Mouse (Mus musculus): Measurements from ENCODE around the gene Bckdk.

Bckdk gene

DNA sequence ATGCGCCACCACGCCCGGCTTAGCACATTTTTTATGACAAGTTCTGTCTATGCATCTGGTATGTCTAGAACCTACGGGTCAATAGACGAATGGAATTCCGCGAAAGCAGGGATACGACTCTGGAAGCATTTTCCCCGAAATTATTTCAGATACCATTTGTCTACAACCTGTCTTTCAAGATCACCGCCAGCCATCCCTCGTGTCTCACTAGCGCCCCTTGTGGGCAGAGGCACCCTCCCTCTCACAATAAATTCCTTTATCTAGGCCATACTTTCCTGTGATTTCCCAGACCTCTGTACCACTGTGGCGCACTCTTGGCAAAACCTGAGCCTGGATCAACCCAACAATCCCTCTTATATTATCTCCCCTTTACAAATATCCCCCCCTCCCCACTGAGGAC, 7.5 kb upstream of the Bckdk start:
- DNase-seq (ENCODE audit: low spot score) = peak; percentile 48

DNA sequence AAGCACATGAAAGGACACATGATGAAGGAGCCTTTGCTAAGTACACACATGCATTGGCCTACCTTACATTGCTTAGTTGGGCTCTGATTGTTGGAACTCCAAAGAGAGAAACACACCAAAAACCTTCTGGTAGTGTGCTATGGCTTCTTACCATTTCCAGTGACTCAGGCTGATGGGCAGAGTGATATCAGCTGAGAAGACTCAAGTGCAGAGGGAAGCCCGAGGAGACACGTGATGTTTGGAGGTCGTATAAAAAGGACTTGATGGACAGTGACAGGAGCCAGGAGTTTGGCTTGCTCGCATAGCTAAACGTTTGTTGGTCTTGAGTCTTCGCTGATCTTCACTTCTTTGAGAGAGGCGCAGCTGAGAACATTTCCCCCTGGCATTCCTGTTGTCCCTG, 6.3 kb upstream of the Bckdk start:
- no peak for DNase-seq (ENCODE audit: low spot score)

GRCm38 (mm10) chr7:127898179-127898956, 5.5 kb upstream of the Bckdk start:
- DNase-seq (ENCODE audit: low spot score) = no peak

DNA sequence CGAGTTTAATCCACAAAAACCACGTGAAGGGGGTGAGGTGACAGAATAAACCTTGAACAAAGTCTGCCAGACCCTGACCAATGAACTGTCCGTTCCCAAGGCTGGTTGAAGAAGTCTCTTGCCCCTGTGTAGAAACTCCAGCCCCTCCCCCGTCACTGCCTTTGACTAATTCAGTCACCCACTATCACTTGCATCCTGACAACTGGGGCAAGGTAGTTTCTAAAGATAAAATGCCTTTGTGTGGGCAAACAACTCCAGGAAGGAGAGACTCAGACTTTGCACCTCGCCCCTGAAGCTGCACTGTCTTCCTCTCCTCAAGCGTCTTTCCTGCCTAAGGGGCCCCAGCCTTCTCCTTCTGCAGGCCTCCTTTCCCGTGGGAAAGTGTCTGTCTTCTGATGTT, 3.9 kb upstream of the Bckdk start:
- DNase-seq (ENCODE audit: low spot score) = no peak

DNA sequence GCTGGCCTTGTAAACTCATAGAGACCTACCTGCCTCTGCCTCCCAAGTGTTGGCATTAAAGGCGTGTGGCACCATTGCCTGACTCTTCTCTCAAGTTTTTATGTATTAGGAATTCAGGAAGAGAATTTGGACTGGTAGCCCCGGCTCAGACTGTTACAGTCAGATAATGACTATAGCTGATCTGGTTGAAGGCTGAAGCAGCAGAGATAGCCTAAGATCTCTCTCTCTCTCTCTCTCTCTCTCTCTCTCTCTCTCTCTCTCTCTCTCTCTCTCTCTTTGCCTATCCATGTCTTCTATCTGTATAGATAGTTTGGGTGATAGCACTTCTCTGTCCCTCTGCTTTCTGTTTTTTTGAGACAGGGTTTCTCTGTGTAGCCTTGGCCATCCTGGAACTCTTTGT, 2.1 kb upstream of the Bckdk start:
- DNase-seq (ENCODE audit: low spot score) = no peak

DNA sequence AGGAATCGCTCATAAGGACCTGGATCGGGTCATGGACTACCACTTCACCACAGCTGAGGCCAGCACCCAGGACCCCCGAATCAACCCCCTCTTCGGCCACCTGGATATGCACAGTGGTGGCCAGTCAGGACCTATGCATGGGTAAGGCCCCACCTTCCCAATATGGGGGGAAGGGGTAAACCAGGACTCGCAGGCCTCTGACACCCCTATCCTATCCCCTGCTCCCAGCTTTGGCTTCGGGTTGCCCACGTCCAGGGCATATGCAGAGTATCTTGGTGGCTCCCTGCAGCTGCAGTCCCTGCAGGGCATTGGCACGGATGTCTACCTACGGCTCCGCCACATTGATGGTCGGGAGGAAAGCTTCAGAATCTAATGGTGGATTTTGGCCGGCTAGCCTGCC, 4.1 kb downstream of the Bckdk start:
- DNase-seq (ENCODE audit: low spot score) = no peak

DNA sequence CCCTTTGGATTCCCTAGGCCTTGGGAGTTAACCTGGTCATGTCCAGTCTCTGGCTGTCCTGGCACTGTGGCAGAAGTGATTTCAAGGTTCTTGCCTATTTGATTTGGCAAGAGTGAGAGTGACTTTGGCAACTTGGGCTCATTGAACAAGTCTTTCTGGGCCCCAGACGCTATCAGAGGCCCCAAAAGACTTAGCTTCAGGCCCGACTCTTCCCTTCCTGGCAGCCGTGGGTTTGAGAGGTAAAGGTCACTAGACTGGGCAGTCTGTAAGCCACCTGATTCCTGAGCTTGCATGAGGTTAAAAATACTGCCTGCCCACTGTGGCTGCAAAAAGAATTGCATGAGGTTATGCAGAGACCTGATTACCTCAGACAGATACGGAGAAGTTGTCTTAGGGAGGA, 4.8 kb downstream of the Bckdk start:
- no peak for DNase-seq (ENCODE audit: low spot score)

- peak; percentile 83 for DNase-seq (ENCODE audit: low spot score)
These were observed 8.4 kb downstream of the Bckdk start, which contains the start of gene Kat8 for GRCm38 (mm10) chr7:127912190-127912871. Gene Kat8, plus strand, starts transcription at chr7:127912516.

- no peak for DNase-seq (ENCODE audit: low spot score)
These were observed 9.1 kb downstream of the Bckdk start for GRCm38 (mm10) chr7:127912938-127913337.

GRCm38 (mm10) chr7:127915293-127915692, 11.4 kb downstream of the Bckdk start:
- DNase-seq (ENCODE audit: low spot score) = no peak

DNA sequence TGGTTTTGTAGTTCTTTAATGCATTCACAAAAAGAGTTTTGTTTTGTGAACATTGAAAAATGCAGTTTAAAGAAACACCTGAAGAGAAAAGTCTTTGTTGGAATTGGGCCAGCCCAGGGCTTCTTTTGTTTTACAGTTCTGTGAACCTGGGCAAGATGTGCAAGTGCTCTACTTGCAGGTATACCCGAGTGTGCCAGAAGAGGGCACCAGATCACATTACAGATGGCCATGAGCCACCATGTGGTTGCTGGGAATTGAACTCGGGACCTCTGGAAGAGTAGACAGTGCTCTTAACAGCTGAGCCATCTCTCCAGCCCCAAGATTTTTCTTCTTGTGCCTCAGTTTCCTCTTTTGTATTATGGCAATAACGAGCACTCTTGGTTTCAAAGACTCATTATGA, 14.3 kb downstream of the Bckdk start:
- no peak for DNase-seq (ENCODE audit: low spot score)

GRCm38 (mm10) chr7:127919290-127919689, 15.4 kb downstream of the Bckdk start:
- DNase-seq (ENCODE audit: low spot score) = no peak

DNA sequence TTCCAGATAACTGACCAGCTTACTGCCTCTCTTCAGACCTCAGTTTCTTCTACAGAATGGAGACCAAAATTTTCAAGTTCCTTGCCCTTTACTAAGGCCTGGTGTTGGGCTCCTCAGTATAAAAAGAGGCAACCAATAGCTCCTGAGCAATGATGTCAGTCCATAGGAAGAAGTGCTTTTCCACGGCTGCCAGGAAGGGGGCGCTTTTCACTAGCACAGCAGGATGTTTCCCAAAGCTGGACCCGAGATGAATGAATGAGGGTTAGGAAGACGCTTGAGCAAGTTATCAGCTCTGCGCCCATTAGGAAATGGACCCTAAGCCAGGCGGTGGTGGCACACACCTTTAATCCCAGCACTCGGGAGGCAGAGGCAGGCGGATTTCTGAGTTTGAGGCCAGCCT, 17.6 kb downstream of the Bckdk start:
- DNase-seq (ENCODE audit: low spot score) = no peak

DNA sequence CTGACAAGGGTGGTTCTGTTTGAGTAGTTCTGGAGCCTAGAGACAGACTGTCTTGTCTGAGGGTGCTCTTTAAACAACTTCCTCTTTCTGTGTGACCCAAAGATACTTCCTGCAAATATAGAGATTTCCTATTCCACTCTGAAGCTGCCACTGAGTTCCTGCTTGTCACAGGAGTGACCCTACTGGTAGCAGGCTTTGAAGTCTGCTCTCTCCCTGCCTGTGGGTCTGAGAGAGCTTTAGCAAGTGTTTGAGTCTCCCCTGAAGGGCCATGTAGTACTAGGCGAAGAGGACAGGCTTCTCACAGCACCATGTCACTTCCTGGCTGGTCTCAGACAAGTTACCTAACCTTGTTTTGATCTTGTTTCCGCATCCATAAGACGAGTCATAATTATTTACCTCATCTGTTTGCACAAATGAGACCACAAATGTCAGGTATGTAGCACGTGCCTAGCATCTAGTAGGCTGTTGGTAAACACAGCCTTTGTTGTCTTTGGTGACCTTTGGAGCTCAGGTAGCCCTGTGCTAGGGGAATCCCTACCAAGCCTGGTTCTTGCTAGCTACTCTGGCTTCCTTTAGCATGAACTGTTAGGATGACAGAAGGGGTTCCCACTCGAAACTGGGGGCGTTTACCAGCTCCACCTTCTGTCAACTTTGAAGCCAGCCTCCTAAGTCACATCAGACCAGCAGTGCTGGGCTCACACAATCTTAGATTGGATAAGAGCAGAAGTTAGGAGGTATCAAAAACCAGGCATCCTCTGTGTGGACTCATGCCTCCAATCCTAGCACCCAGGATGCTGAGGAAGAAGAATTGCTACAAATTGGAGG, 18.8 kb downstream of the Bckdk start:
- DNase-seq (ENCODE audit: low spot score) = no peak

DNA sequence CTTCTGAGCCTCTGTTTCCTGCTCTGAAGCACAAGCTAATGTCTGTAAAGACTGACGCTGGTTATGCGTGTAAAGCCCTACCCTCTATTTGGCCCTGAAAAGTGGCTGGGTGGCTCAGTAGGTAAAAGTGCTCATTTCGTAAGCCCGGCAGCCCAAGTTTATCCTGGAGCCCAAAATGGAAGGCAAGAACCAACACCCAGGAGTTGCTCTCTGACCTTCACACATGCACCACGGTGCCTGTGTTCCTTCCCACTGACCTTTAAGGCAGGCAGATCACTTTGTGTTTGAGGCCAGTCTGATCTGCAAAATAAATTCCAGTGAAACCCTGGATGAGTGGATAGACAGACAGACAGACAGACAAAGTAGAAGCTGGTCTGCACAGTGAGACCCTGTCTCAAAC, 19.8 kb downstream of the Bckdk start:
- DNase-seq (ENCODE audit: low spot score) = no peak

- DNase-seq (ENCODE audit: low spot score) = no peak
These were observed 21.4 kb downstream of the Bckdk start for GRCm38 (mm10) chr7:127925252-127925651.

DNA sequence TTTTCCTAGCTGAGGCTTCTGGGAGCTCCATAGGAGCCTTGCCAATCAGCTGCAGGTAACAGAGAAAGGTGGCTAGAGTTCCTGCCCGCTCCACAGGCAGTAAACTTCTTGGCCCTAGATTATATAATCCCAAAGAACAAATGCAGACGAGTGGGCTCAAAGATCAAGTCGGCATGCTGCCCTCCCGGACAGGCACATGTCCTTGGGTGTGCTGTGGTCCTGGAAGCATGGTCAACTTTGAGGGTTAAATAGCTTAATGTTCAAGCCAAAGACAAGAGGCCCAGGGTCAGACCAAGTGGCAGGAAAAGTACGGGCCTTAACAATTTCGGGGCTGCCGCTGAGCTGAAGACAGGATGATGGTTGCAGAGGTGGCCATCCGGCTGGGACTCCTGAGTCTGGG, 22.2 kb downstream of the Bckdk start:
- DNase-seq (ENCODE audit: low spot score) = no peak

DNA sequence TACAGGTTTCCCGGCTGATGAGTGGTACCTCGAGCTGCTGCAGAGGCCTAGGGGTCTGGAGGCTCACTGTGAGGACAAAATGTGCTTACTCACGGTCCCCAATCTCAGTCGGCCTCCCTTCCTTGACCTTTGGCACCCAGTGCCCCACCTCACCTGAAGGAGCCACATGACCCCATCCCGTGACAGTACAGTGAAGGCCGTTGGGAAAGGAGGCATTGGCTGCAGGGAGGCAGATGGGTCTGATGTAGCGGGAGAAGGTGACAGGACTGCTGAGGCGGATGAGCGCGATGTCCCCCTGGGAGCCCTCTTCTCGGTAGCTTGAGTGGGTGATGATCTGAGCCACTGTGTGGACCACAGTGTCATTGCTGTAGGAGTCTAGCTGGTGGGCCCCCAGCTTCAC, 23.0 kb downstream of the Bckdk start:
- DNase-seq (ENCODE audit: low spot score) = no peak

DNA sequence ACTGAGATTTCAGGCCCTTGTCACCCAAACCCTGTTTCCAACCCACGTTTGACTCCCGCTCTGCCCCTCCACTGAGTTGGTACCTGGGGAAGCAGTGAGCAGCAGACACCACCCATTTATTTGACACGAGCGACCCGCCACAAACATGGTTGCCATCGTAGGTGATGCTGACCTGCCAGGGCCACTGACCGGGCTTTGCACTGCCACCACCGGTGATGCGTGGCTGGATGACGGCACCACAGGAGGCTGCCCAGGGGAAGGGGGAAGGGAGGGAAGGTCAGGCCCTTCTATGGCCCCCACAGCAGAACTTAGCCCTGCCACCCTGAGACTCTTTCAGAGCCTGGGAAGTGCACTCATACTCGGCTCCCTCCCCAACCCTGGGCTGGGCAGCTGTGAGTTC, 23.8 kb downstream of the Bckdk start:
- DNase-seq (ENCODE audit: low spot score) = no peak

DNA sequence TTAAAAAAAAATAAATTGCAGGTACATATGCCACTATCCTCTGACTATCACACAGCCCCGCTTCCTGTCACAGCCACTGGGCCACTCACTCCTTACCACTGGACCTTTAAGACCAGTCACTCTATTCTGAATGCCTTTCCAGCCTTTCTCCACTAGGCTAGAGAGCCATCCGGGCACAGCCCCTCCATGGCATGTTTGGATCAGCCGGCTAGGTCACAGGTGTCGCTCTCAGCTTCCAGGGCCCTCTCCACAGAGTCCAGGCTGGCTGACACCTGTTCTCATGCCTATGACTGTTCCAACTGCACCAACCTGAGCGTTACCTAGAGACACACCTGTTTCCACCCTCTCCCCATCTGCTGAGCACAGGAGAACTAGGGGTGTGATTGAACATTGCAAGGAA, 24.7 kb downstream of the Bckdk start:
- no peak for DNase-seq (ENCODE audit: low spot score)

DNA sequence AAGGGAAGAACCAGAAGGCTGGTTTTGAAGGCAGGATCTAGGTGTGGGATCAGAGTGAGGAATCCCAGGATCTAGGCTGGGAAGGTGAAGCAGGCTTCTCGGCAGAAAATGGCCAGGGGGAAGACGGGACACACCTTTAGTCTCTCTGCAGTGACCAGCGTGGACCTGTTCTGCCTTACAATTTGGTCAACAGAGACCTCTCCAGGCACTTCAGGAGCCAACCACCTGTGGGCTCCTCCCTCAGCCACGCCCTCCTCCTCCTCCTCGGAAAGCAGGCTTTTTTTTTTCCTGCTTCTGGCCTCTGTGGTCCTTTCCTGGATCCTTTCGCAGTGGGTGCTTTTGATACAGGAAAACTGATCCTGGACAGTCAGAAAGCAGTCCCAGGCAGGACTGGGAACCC, 26.0 kb downstream of the Bckdk start, which contains the start of gene Prss8:
Gene Prss8, minus strand, starts transcription at position 182 of the 400 bp plus-strand sequence.
- DNase-seq (ENCODE audit: low spot score) = no peak

DNA sequence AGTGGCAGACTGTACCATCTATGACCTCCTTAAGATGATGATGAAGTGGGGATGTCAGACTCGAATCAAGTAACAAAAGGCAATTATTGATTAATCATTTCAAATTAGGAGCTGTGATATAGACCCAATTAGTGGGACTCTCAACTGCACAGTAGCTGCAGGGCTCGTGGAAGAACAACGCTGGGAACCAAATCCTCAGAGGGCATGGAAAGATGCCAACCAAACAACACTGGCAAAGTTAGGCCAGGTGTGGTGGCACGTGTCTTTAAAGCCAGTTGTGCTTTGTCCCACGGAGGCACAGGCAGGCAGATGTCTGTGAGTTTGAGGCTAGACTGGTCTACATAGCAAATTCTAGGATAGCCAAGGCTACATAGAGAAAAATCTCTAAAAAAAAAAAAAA, 26.8 kb downstream of the Bckdk start:
- DNase-seq (ENCODE audit: low spot score) = no peak
